Mouse (Mus musculus): ENCODE data around the gene Ptbp1.

DNA sequence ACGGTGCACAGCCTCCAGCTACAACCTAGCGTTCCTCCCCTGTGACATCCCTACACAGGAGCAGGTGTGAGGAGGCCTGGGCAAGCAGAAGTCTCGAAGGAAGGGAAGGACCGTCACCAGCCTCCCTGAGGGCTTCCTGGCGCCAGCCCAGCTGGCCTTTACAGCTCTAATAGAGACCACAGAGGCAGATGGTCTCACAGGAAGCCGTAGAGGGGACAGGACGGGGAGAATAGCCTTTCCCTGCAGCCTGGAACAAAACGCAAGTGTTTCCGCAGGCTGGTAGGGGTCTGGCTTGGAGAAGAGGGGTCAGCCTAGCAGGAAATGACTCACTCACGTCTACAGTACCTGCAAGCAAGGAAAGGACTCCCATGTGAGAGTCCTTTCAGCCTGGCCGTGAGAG, 46.4 kb upstream of the Ptbp1 start:
- TF ChIP-seq CTCF (IDR thresholded peaks at IDR 0.05; ENCODE audit: low read depth, low read length) (no peak), EP300 (IDR thresholded peaks at IDR 0.05; ENCODE audit: insufficient read depth, low read depth, low read length) (no peak), POLR2A (IDR thresholded peaks at IDR 0.05; ENCODE audit: insufficient read depth, low read length) (no peak)
